Comparison of ENCODE assay signal across 8 mouse cellular contexts in the genomic region with DNA sequence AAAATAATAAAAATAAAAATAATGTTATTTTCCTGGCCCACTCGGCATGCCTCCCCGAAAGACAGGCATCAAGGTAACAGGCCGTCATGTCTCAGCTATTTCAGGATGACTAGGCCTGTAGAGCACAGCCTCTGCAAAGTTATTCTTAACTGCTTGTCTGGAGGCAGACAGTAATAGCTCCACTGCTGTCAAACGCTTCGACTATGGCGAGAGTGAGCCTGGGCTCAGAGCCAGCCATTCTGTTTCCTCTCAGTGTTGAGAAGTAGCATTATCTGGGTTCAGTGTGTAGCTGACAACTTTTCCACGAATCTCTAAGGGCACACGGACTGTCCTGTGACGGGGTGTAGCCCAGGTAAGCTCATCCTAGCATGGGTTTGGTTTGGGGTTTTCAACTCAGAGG. TPM values are rescaled to one million over a fixed set of nuclear protein-coding genes. Genes with fewer than 3 reads are reported as not detected.
DNase-seq lines count a peak whose midpoint lies in the region; ATAC-seq and TF ChIP-seq lines count a peak whose summit lies in the region.
"Had no signal": no experiment of that assay in that cellular context is flagged by ENCODE, and none has a peak within 500 bp of the region (broad histone marks: within the 10 kb centered on the region; RNA-seq: fewer than 3 reads in every experiment).

No protein-coding gene starts in this region.

- peak; percentile 29 for DNase-seq in midbrain, postnatal 0 days (ENCODE audit: low spot score)
- peak; percentile 78 for DNase-seq in heart, adult 8-10 months (ENCODE audit: low spot score)
- DNase-seq in layer of hippocampus, adult 9-10 months (ENCODE audit: low spot score) = peak; percentile 80
- DNase-seq in lung, postnatal 0 days (ENCODE audit: low spot score) = peak; percentile 72
- DNase-seq in hindbrain, embryonic 10.5 days (ENCODE audit: low spot score) = no peak

- no peaks in the 10 kb centered on the region for H3K36me3 ChIP-seq in midbrain, postnatal 0 days (ENCODE audit: insufficient read depth, low read length)
- no peaks in the 10 kb centered on the region for H3K36me3 ChIP-seq in midbrain, embryonic 13.5 days
- no peaks in the 10 kb centered on the region for H3K36me3 ChIP-seq in lung, postnatal 0 days (ENCODE audit: insufficient read depth, low read length)
- no peaks in the 10 kb centered on the region for H3K36me3 ChIP-seq in hindbrain, embryonic 10.5 days

- no peak overlapping the region for H3K4me2 ChIP-seq in midbrain, postnatal 0 days (ENCODE audit: low read depth, low read length, poor library complexity, severe bottlenecking)
- no peak overlapping the region for H3K4me2 ChIP-seq in midbrain, embryonic 13.5 days (replicated peaks)
- H3K4me2 ChIP-seq in lung, postnatal 0 days (replicated peaks; ENCODE audit: low read depth, low read length) = no peak overlapping the region

- H3K4me1 ChIP-seq in midbrain, postnatal 0 days (ENCODE audit: insufficient read depth, low read length) = no peaks in the 10 kb centered on the region
- H3K4me1 ChIP-seq in midbrain, embryonic 13.5 days (replicated peaks) = 0 out of 2 replicates have a peak, but pooled peaks cover 2% of the 10 kb centered on the region
- H3K4me1 ChIP-seq in lung, postnatal 0 days (ENCODE audit: insufficient read depth, low read depth, low read length) = peaks cover 13% of the 10 kb centered on the region
- H3K4me1 ChIP-seq in hindbrain, embryonic 10.5 days (replicated peaks) = no peaks in the 10 kb centered on the region

- H3K4me3 ChIP-seq in midbrain, postnatal 0 days (ENCODE audit: low read depth, low read length) = no peak overlapping the region
- H3K4me3 ChIP-seq in midbrain, embryonic 13.5 days (replicated peaks) = no peak overlapping the region
- H3K4me3 ChIP-seq in lung, postnatal 0 days (ENCODE audit: low read depth, low read length) = no peak overlapping the region
- H3K4me3 ChIP-seq in hindbrain, embryonic 10.5 days = no peak overlapping the region

- H3K9ac ChIP-seq in midbrain, postnatal 0 days (replicated peaks; ENCODE audit: low read length, poor library complexity, severe bottlenecking) = no peak overlapping the region
- H3K9ac ChIP-seq in midbrain, embryonic 13.5 days (replicated peaks) = no peak overlapping the region
- no peak overlapping the region for H3K9ac ChIP-seq in lung, postnatal 0 days (replicated peaks; ENCODE audit: low read depth)
- H3K9ac ChIP-seq: liver, embryonic 14.5 days had no signal

- no peak for TF ChIP-seq CTCF in midbrain, postnatal 0 days (IDR thresholded peaks at IDR 0.05)
- TF ChIP-seq CTCF in lung, postnatal 0 days (IDR thresholded peaks at IDR 0.05) = no peak

- TF ChIP-seq EP300 in lung, postnatal 0 days (IDR thresholded peaks at IDR 0.05) = no peak

- ATAC-seq in midbrain, postnatal 0 days (ENCODE audit: low FRiP score) = no peak
- no peak for ATAC-seq in midbrain, embryonic 13.5 days
- peak; percentile 52 for ATAC-seq in lung, postnatal 0 days
- ATAC-seq in activated CD4-positive, CD25-positive, alpha-beta regulatory T cell, adult 4 months = no peak

- WGBS in midbrain, postnatal 0 days = 67% methylated on average over 9 of the region's 9 CpGs
- 77% methylated on average over 9 of the region's 9 CpGs for WGBS in midbrain, embryonic 13.5 days
- WGBS in lung, postnatal 0 days = 22% methylated on average over 9 of the region's 9 CpGs
- WGBS in hindbrain, embryonic 10.5 days = 83% methylated on average over 9 of the region's 9 CpGs

- no peaks in the 10 kb centered on the region for H3K9me3 ChIP-seq in midbrain, postnatal 0 days (ENCODE audit: low read length)
- H3K9me3 ChIP-seq in midbrain, embryonic 13.5 days = no peaks in the 10 kb centered on the region
- no peaks in the 10 kb centered on the region for H3K9me3 ChIP-seq in lung, postnatal 0 days (ENCODE audit: low read length)
- no peaks in the 10 kb centered on the region for H3K9me3 ChIP-seq in hindbrain, embryonic 10.5 days

- no peaks in the 10 kb centered on the region for H3K27me3 ChIP-seq in midbrain, postnatal 0 days (ENCODE audit: insufficient read depth, low read length)
- H3K27me3 ChIP-seq in midbrain, embryonic 13.5 days = no peaks in the 10 kb centered on the region
- H3K27me3 ChIP-seq in lung, postnatal 0 days (replicated peaks; ENCODE audit: insufficient read depth, low read length) = no peaks in the 10 kb centered on the region
- no peaks in the 10 kb centered on the region for H3K27me3 ChIP-seq in hindbrain, embryonic 10.5 days (ENCODE audit: insufficient read depth, poor library complexity, severe bottlenecking)

- no peak overlapping the region for H3K27ac ChIP-seq in midbrain, postnatal 0 days (ENCODE audit: low read depth, low read length)
- H3K27ac ChIP-seq in midbrain, embryonic 13.5 days = no peak overlapping the region
- H3K27ac ChIP-seq in lung, postnatal 0 days (ENCODE audit: low read length) = peak overlapping the region; percentile 72
- H3K27ac ChIP-seq in hindbrain, embryonic 10.5 days = no peak overlapping the region
- H3K27ac ChIP-seq: liver, embryonic 14.5 days had no signal

RNA-seq across cellular contexts. Expression of gene Myh10, which starts 33.5 kb away (rescaled TPM):
- 212 and 217 TPM in 2 replicates for total RNA-seq in midbrain, postnatal 0 days (2014; rRNA removed)
- 64.8 and 68.0 TPM in 2 replicates for polyA plus RNA-seq in midbrain, postnatal 0 days (2015; fragmentation: Nextera tagmentation; extraction: Ambion mirVana)
- polyA plus RNA-seq in midbrain, embryonic 13.5 days (2015; fragmentation: Nextera tagmentation; extraction: Ambion mirVana) = 109 TPM in 2 replicates
- 10 to 100 TPM; 21.6 to 24.0 (median 22.9) TPM for total RNA-seq in heart, adult 8-10 months (2022)
- polyA plus RNA-seq in lung, postnatal 0 days (2015; fragmentation: Nextera tagmentation; extraction: Ambion mirVana) = 51.8 and 60.5 TPM in 2 replicates
- 1 to 10 TPM; 3.0 to 3.3 TPM for polyA plus RNA-seq in activated CD4-positive, CD25-positive, alpha-beta regulatory T cell, adult 4 months (2017; shearing (Covaris generic))
- 111 and 143 TPM in 2 replicates for polyA plus RNA-seq in hindbrain, embryonic 10.5 days (2016; fragmentation: Nextera tagmentation; extraction: Ambion mirVana)

Comparison
In these comparisons a context has a peak if more than half of its experiments do, and no peak if none do; other contexts are left out.
1. RNA of gene Myh10, which starts 33.5 kb away (polyA plus RNA-seq): 111 to 143 TPM in hindbrain, embryonic 10.5 days, 109 TPM in midbrain, embryonic 13.5 days, 64.8 to 68.0 TPM in midbrain, postnatal 0 days and 51.8 to 60.5 TPM in lung, postnatal 0 days; 3.0 to 3.3 TPM in activated CD4-positive, CD25-positive, alpha-beta regulatory T cell, adult 4 months; every median in the first group is over 10 times any median in the second.